Mouse (Mus musculus): ENCODE data around the gene Ccdc149.

DNA sequence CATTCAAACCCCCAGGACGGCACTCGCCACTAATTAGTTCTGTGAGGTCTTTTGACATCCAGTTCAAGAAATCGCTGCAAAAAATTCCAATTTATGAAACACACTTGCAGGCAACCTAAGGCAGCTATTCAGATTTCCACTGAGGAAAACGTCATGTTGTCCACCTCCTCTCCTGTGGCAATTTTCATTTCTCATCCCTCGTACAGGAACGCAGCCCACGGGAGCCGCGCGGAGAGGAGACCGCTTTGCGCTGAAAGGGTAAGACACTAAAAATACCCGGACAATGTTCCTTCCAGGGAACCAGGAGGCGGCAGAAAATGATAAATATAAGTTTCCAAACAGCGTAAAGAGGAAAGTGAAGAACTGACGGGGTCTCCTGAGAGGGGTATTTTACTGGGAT lies 79.8 kb downstream of the Ccdc149 start:
- TF ChIP-seq CTCF (IDR thresholded peaks at IDR 0.05; ENCODE audit: borderline replicate concordance, control insufficient read depth, extremely low read depth, insufficient read depth, low read length, poor library complexity) (no peak), POLR2A (IDR thresholded peaks at IDR 0.05; ENCODE audit: control insufficient read depth, extremely low read depth, insufficient read depth, low read length, poor library complexity) (no peak)

Data from thymus, adult 2 months (tissue).